Mouse (Mus musculus): ENCODE data around the gene Rasip1.

Gene Rasip1

DNA sequence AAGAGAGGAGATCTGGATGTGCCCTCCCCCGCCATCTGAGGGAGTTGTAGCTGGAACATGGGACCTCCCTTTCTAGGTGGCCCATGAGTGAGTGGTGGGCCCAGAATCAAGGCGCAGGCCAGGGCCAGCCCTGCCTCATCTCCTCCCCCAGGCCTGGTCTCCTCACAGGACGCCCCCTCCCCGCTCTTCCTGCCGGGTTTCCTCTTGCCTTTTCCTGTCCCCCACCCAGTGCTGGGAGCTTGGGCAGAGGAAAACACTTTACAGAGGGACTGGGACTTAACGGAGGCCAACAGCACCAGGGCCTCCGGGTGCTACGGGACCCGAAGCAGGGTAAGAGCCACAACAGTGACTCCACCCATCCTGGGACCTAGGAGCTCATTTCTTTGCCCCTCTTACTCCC is at the start of gene Rasip1:
Rasip1 (plus strand) TSS at position 228 of the 400 bp plus-strand sequence.
- no peak for DNase-seq (ENCODE audit: low spot score)

DNA sequence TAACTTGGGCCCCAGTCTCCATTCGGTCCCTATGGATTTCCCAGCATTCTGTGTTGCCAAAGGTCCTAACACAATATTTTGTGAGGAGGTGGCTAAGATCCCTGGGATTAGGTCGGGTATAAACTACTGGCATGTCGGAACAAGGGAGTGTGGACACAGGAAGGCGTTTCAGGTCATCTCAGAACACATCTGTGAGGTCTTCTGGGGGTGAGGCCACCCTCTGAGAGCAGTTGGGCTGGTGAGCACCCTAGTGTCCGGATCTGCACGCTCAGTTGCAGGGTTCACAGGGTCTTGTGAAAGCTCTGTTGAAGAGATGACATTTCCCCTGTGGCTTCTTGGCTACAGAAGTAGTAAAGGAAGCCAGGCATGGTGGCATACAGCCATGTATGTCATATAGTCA is 41.4 kb upstream of the Rasip1 start:
- DNase-seq (ENCODE audit: low spot score), result no peak

DNA sequence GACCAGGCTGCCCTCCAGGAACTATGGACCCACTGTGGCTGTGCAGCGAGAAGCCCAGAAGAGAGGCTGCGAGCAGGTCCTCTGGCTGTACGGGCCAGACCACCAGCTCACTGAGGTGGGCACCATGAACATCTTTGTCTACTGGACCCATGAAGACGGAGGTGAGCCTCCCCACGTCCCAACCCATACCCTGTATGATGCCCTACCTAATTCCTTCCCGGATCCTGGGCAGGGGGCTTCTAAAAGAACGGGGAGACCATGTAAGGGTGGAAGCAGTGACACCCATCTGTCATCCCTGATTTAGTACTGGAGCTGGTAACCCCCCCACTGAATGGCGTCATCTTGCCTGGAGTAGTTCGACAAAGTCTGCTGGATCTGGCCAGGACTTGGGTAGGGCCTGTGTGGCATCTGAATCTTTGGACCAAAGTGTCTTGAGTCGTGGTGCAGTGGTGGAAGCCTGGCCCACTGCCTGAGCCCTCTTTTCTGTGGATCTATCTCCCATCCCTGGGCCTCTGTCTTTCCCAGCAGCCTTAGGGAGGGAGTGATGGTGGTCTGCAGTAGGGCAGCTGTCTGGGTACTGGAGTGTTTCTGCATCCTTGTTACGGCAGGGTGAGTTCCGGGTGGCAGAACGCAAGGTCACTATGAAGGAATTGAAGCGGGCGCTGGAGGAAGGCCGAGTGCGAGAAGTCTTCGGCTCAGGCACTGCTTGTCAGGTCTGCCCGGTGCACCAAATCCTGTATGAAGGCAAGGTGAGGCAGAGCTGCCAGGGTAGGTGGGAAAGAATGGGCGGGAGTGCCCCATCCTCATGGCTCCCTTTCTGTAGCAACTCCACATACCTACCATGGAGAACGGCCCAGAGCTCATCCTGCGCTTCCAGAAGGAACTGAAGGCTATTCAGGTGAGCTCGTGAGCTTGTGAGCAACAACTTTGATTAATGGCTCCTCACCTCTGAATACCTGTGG is 39.4 kb upstream of the Rasip1 start:
- DNase-seq (ENCODE audit: low spot score), result no peak

DNA sequence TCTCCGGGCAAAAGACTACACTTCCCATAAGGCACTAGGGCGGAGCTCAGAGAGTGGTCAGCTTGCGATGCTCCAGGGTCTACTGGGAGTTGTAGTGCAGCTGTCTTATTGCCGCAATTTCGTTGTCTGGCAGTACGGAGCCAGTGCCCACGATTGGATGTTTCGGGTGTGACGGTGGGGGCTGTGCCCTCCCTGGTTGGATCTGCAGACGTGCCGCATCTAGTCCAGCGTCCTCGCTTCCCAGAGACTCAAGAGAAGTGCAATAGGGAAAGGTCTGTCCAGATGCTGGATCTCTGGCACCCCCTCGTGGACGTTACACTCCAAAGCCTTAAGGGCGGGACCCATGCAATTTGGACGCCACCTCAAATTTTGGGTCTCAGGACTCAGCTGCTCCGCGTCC is 38.1 kb upstream of the Rasip1 start:
- DNase-seq (ENCODE audit: low spot score), result peak; percentile 96

DNA sequence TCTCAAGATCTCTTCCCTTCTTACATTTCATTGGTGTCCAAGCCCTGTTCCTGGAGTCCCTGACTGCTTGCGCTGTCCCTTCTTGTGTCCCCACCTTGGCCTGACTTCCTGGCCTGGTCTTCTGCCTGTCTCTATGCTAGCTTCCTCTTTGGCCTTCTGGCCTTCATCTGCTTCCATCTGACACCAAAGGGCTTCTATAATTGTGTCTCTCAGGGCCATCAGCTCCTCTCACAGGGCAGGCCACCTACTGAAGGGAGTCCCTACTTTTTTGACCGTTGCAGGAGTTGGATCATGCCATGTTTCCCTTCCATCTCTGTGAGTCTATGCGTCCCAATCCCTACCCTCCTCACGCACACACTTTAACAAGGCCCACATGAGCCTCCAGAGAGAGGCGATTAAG is 37.4 kb upstream of the Rasip1 start:
- no peak for DNase-seq (ENCODE audit: low spot score)

DNA sequence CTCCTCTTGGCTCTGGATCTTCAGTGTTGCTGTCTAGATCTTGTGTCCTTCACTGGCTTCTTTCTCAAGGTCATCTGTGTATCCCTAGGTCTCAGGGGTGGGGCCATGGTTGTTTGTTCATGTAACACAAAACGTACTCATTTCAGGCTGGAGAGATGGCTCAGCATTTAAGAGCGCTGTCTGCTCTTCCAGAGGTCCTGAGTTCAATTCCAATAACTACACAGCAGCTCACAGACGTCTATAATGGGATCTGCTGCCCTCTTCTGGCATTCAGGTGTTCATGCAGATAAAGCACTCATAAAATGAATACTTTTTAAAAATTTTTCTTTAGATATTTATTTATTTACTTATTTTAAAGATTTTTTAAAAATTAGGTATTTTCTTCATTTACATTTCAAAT is 36.4 kb upstream of the Rasip1 start:
- no peak for DNase-seq (ENCODE audit: low spot score)

DNA sequence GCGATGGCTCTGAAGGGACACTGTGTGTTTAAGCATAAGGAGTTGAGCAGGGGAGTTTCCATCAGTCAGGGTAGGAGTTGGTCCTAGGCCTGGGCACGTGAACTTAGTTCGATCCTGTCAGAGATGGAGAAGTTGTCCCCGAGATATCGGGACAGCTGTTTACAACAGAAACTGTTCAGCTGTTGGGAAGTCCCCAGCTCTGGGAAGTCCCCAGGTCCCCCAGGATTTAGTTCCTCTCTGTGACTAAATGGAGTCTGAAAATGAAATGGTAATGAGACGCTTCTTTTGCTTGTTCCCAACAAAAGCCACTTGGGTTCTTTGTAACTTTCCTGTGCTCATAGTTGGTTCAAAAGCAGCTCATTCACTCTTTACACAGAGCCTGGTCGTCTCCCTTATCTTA is 35.4 kb upstream of the Rasip1 start:
- no peak for DNase-seq (ENCODE audit: low spot score)

DNA sequence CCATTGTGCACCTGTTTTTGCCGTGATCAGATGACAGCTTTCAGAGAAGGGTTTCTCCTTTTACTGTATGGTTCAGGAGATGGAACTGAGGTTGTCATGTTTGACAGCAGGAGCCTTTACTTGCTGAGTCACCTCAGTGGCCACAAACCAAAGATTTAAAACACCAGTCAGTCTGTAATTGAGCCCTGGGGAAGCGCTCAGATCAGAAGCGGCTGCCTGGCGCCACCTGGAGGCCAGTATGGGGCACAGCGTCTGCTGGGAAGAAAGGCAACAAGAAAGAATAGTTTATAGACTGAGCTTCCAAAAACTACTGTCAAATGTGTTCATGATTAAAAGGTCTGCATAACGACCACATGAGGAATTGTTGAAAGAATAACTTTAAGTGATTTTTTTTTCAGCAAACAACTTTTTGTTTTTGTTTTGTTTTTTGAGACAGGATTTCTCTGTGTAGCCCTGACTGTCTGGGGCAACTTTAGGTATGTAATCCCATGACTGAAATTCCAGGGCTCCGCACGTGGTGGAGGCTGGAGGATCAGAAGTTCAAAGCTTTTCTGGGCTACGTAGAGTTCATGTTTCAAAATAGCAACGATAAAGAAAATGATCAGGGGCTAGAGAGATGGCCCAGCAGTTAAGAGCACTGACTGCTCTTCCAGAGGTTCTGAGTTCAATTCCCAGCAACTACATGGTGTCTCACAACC is 34.0 kb upstream of the Rasip1 start:
- peak; percentile 87 for DNase-seq (ENCODE audit: low spot score)

DNA sequence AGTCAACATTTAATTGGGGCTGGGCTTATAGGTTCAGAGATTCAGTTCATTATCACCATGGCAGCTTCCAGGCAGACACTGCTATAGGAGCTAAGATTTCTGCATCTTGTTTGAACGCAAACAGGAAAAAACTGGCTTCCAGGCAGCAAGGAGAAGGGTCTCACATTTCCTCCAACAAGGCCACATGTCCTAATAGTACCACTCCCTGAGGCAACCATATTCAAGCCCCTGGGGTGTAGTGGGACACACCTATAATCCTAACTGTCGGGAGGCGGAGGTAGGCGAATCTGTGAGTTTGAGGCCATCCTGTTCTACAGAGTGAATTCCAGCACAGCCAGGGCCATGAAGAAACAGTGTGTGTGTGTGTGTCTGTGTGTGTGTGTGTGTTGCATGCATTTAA is 32.1 kb upstream of the Rasip1 start:
- DNase-seq (ENCODE audit: low spot score), result no peak

DNA sequence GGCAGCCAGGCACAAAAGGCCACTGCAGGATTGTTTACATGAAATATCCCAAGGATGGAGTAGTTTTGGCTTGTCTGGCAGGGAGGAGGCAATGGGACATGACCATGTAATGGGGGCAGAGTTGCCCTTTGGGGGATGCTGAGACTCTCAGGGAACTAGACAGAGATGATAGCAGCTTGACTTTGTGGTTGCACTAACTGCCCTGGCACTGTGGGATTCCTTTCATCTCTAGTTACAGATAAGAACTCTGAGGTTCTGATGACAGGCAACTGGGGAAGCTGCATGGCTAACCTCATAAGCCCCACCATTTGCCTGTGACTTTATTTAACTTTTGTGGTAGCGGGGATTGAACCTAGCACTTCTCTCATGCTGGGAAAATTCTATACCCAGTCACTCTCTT is 31.2 kb upstream of the Rasip1 start:
- DNase-seq (ENCODE audit: low spot score), result no peak

DNA sequence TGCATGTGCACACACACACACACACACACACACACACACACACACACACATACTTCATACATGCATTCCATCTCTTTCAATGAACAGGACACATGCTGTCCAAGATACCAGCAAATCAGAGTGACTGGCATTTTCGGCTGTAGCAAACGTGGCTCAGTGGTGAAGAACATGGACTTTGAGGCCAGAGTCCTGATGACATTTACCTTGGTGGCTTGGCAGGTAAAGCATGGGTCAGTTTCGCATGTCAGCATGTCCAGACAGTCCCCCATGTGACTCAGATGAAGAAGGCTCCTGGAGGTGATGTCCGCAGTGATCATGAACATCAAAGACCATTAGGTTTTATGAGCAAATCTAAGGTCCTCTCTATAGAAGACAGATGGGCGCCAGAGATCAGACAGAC is 30.3 kb upstream of the Rasip1 start:
- no peak for DNase-seq (ENCODE audit: low spot score)

DNA sequence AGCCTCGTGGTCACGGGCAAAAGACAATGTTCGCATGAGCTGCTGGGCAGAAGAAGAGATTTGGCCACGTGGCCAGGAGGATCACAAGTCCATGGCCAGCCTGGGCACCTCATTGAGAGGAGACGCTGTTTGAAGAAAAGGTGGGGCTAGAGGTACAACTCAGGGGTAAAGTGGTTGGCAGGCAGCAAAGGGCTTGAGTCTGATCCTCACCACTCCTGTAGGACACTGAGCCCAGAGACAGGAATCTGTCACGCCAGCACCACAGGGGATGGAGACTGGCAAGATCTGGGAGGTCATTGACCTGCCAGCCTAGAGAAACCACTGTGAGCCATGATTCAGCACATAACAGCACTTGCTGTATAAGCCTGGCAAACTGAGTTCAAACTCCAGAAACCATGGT is 29.8 kb upstream of the Rasip1 start:
- DNase-seq (ENCODE audit: low spot score), result no peak

DNA sequence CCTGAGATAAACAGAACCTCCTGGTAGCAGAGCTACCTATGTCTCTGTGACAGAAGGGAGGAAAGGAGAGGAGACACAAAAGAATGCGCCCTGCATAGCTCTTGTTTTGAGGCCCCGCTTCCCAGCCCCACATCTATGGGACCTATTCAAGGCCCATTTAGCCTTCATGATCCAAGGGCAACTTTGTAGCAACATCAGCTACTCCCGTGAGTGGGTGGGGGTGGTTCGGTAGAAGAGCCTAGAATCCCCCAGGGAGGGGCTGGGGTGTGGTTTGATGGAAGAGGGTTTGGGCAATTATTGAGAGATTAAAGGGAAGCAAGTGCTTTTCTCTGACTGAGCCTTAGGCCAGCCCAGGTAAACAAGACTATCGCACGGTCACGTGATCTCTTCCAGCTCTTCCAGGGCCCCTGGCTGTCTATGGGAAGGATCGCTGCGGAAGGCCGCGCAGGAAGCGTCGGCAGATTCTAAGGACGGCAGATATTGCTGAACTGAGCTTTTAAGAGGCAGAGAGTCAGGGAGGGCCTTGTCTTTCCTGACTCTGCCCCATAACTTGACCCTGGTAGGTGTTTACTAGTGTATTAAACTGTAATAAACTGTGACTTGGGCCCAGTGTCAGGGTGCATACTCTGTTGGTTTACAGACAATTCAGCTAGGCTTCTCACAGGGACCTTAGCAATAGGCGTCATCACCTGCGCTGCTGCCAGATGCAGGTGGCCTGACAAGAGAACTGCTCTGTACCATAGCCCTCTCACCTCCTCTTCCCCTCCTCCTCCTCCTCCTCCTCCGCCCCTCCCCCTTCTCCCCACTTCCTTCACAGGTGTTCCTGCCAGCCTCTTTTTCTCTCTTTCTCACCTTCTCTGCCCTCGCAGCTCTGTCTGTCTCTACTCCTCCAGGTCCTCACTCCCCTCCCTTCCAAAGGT is 28.1 kb upstream of the Rasip1 start:
- DNase-seq (ENCODE audit: low spot score), result peak; percentile 79

DNA sequence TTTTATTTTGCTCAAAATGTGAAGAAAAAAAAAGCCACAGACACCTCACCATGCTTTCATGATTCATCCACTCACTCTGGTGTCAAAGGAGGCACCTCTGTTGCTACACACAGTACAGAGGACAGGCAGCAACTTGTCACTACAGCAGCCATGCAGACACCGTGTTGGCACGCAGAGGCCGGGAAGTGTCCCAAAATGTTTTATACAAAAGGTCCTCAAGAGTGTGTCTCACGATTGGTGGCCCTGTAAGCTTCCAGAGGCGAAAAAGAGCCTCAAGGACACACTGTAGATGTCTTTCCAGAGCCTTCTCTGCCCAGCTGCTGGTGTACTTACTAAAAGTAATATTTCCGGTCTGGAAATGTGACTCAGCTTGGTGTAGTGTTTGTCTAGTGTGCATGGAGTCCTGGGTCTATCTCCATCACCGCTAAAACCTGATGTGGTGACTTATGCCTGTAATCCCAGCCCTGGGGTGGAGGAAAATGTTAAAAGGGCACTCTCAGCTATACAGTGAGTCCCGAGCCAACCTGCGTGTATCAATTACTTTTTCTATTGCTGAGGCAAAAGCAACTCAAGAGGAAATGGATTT is 21.5 kb upstream of the Rasip1 start:
- DNase-seq (ENCODE audit: low spot score), result peak; percentile 43

DNA sequence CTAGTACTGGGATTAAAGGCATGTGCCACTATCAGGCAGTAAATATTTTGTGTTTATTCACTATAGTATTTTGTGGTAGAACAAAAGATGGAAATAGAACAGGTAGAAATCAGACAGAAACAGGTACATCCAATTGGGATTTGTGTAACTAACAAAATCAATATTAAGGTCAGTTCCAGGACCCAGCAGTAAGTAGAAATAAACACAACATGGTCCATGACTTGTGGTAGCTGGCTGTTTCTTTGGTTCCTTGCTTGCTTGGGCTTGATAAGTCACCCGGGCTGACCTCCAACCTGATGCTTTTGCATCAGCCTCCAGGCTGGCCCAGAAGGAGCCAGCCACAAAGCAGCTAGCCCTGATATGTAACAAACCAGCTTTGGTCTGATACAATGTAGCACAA is 17.8 kb upstream of the Rasip1 start:
- DNase-seq (ENCODE audit: low spot score), result no peak

DNA sequence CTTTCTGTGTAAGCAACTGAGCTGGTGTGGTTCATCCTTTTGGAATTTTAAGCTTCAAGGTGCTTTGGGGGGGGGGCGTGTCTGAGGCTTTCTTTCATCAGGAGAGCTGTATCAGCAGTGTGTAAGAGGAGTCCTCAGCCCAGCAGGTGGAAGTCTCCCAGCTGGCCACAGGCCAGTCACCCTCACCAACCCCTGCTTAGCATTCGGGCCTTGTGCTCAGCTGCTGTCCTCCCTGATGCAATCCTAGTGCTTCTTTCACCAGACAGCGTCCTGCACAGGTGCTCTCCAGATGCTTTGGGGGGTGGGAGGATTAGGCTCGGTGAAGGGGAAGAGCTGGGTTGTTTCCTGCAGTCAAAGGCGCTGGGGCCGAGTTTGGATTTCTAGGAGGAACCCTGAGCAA is 11.0 kb upstream of the Rasip1 start:
- DNase-seq (ENCODE audit: low spot score), result peak; percentile 61

DNA sequence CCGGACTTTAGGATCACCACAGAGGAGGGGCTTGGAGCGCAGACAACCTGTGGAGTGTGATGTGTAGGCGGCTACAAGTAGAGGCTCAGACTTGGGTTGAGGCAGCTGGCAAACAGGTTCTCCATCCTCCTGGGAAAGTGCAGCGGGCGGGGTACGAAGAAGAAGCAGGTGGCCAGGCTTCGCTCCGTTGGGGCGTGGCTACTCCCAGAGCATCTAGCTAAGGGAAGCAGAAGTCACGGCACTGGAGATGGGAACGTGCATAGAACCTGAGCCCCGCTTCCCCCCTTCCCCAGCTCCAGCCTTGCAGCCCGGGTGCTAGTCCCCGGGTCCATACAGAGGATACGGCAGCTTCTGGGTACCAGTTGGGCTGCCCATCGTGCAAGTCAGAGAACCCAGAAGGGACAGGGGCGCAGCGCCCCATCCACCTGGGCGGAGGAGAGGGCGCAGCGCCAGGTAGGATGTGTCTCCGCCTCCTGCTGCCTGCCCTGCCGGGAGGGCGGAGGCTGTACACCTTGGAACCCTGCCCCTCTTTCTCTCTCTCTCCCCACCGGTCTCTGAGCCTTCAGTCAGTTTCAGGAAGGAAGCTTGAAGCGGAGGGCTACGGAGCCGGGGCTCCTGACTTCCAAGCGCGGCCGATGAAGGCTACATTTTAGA is 10.1 kb upstream of the Rasip1 start, which contains the start of gene Fut1:
Fut1 (plus strand) TSS at position 248 of the 654 bp plus-strand sequence.
- DNase-seq (ENCODE audit: low spot score), result peak; percentile 46

DNA sequence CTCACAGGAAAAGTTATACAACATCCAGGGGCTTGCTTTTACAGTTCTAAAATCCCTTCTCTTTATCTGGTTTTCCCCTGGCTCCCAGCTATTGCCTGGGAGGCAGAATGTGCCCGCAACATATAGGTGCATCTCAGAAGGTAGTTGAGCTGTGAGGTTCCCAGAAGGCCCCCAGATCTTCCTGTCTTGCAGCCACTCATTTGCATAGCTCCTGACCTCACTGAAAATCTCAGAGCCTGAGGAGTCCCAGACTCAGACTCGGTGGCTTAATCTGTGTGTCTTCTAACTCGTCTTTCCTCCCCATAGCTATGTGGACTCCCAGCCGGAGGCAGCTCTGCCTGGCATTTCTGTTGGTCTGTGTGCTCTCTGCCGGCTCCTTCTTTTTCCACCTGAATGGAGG is 9.0 kb upstream of the Rasip1 start:
- no peak for DNase-seq (ENCODE audit: low spot score)

DNA sequence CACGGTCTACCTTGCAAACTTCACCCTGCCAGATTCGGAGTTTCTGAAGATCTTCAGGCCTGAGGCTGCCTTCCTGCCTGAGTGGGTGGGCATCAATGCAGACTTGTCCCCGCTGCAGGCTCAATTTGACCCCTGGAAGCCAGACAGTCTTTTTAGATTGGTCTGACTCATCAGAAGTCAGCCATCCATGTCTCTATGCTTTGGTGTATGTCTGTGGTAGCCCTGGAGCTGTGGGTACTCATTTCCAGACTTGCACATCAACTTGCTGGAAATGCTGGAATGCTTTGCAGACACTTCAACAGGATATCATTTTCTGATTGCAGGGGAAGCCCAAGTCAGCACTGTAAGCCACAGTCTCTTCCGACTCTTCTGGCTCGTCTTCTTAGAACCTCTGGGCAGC is 7.7 kb upstream of the Rasip1 start:
- DNase-seq (ENCODE audit: low spot score), result no peak

DNA sequence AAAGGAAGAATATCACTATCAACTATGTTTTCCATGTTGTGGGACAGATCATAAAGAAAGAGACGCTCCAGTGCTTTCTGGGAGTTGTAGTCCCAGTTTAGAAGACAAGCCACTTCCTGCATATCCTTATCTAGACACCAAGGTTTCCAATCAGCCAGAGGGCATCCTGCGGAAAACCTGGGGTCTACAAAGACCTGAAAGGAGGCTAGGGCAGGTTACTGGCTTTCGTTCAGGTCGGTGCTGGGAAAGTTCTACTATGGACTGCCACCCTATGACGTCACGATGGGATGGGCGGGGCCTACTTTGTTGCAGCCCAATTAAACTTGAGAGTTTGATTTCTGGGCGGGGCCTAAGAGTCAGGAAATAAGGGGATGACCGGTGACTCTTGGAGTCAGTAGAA is 5.8 kb upstream of the Rasip1 start, which contains the start of gene Izumo1:
Izumo1 (plus strand) TSS at position 369 of the 400 bp plus-strand sequence.
- DNase-seq (ENCODE audit: low spot score), result peak; percentile 86

DNA sequence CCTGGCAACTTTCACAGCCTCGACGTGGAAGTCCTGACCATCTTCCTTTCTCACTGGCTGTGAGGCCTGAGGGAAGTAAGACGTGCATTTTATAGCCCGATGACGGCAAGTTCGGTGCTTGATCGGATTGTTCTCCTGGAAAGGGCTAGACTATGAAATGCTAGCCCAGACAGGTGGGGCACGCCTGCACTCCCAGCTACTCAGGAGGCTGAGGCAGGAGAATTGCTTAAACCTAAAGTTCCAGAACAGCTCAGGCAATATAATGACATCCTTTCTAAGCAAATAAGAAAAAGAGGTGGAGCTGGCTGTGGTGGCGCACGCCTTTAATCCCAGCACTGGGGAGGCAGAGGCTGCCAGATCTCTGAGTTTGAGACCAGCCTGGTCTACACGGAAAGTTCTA is 3.8 kb upstream of the Rasip1 start:
- DNase-seq (ENCODE audit: low spot score), result no peak

All from testis, postnatal 10 days (tissue).